Mouse (Mus musculus): Measurements from ENCODE around the gene Slc25a39. TPM values are rescaled to one million over a fixed set of nuclear protein-coding genes. Genes with fewer than 3 reads are reported as not detected.

Slc25a39 gene
- polyA plus RNA-seq, 1 experiment = 290 TPM

GRCm38 (mm10) chr11:102406900-102407833 lies 579 bp downstream of the Slc25a39 start:
- Histone ChIP-seq H3K4me1 (ENCODE audit: control insufficient read depth, insufficient read depth, low read length) (no peaks in the 10 kb centered on the region), H3K4me3 (replicated peaks; ENCODE audit: extremely low read depth, low read depth, low read length) (peak overlapping the region; percentile 84)
- WGBS = under 1% methylated on average over 85 of the region's 85 CpGs
- peak; percentile 92 for DNase-seq
- TF ChIP-seq CTCF (IDR thresholded peaks at IDR 0.05; ENCODE audit: insufficient read depth, low read length) (no peak), POLR2A (IDR thresholded peaks at IDR 0.05; ENCODE audit: borderline replicate concordance, extremely low read depth, low read depth, low read length) (peak; percentile 39; the same call in 1 of the 2 replicates)

- WGBS = 19% methylated on average over 3 of the region's 3 CpGs
- no peak for TF ChIP-seq CTCF (IDR thresholded peaks at IDR 0.05; ENCODE audit: insufficient read depth, low read length)
- no peak for DNase-seq
- Histone ChIP-seq H3K4me3 (replicated peaks; ENCODE audit: extremely low read depth, low read depth, low read length) (no peak overlapping the region), H3K4me1 (ENCODE audit: control insufficient read depth, insufficient read depth, low read length) (no peaks in the 10 kb centered on the region)
Observed at GRCm38 (mm10) chr11:102406401-102406800, 1.3 kb downstream of the Slc25a39 start.

- Histone ChIP-seq H3K4me3 (replicated peaks; ENCODE audit: extremely low read depth, low read depth, low read length) (no peak overlapping the region), H3K4me1 (ENCODE audit: control insufficient read depth, insufficient read depth, low read length) (no peaks in the 10 kb centered on the region)
- WGBS = 80% methylated on average over 11 of the region's 11 CpGs
- DNase-seq = no peak
- TF ChIP-seq CTCF (IDR thresholded peaks at IDR 0.05; ENCODE audit: insufficient read depth, low read length) (no peak), POLR2A (IDR thresholded peaks at IDR 0.05; ENCODE audit: borderline replicate concordance, extremely low read depth, low read depth, low read length) (no peak)
Observed at GRCm38 (mm10) chr11:102405544-102406285, 2.0 kb downstream of the Slc25a39 start.

GRCm38 (mm10) chr11:102404161-102405010 lies 3.4 kb downstream of the Slc25a39 start:
- Histone ChIP-seq H3K4me3 (replicated peaks; ENCODE audit: extremely low read depth, low read depth, low read length) (no peak overlapping the region), H3K4me1 (ENCODE audit: control insufficient read depth, insufficient read depth, low read length) (no peaks in the 10 kb centered on the region)
- TF ChIP-seq POLR2A (IDR thresholded peaks at IDR 0.05; ENCODE audit: borderline replicate concordance, extremely low read depth, low read depth, low read length) = no peak
- no peak for TF ChIP-seq CTCF (IDR thresholded peaks at IDR 0.05; ENCODE audit: insufficient read depth, low read length)
- 79% methylated on average over 18 of the region's 18 CpGs for WGBS
- DNase-seq = no peak

GRCm38 (mm10) chr11:102403657-102404056 lies 4.1 kb downstream of the Slc25a39 start:
- WGBS = 98% methylated on average over 11 of the region's 11 CpGs
- Histone ChIP-seq H3K4me3 (replicated peaks; ENCODE audit: extremely low read depth, low read depth, low read length) (no peak overlapping the region), H3K4me1 (ENCODE audit: control insufficient read depth, insufficient read depth, low read length) (no peaks in the 10 kb centered on the region)
- DNase-seq = no peak
- TF ChIP-seq CTCF (IDR thresholded peaks at IDR 0.05; ENCODE audit: insufficient read depth, low read length) (no peak), POLR2A (IDR thresholded peaks at IDR 0.05; ENCODE audit: borderline replicate concordance, extremely low read depth, low read depth, low read length) (no peak)

GRCm38 (mm10) chr11:102401898-102402500 lies 5.7 kb downstream of the Slc25a39 start:
- no peaks in the 10 kb centered on the region for H3K4me1 ChIP-seq (ENCODE audit: control insufficient read depth, insufficient read depth, low read length)
- 62% methylated on average over 12 of the region's 12 CpGs for WGBS
- H3K4me3 ChIP-seq (replicated peaks; ENCODE audit: extremely low read depth, low read depth, low read length) = no peak overlapping the region
- no peak for DNase-seq
- TF ChIP-seq CTCF (IDR thresholded peaks at IDR 0.05; ENCODE audit: insufficient read depth, low read length) = no peak

GRCm38 (mm10) chr11:102400513-102401084 lies 7.1 kb downstream of the Slc25a39 start:
- H3K4me3 ChIP-seq (replicated peaks; ENCODE audit: extremely low read depth, low read depth, low read length) = no peak overlapping the region
- no peaks in the 10 kb centered on the region for H3K4me1 ChIP-seq (ENCODE audit: control insufficient read depth, insufficient read depth, low read length)
- TF ChIP-seq POLR2A (IDR thresholded peaks at IDR 0.05; ENCODE audit: borderline replicate concordance, extremely low read depth, low read depth, low read length) = no peak
- TF ChIP-seq CTCF (IDR thresholded peaks at IDR 0.05; ENCODE audit: insufficient read depth, low read length) = no peak
- DNase-seq = no peak
- WGBS = 23% methylated on average over 12 of the region's 12 CpGs

- Histone ChIP-seq H3K4me3 (replicated peaks; ENCODE audit: extremely low read depth, low read depth, low read length) (no peak overlapping the region), H3K4me1 (ENCODE audit: control insufficient read depth, insufficient read depth, low read length) (no peaks in the 10 kb centered on the region)
- no peak for TF ChIP-seq CTCF (IDR thresholded peaks at IDR 0.05; ENCODE audit: insufficient read depth, low read length)
- TF ChIP-seq POLR2A (IDR thresholded peaks at IDR 0.05; ENCODE audit: borderline replicate concordance, extremely low read depth, low read depth, low read length) = no peak
- no peak for DNase-seq
- 6% methylated on average over 33 of the region's 34 CpGs for WGBS
Observed at GRCm38 (mm10) chr11:102399610-102400072, 8.1 kb downstream of the Slc25a39 start.
